Mouse (Mus musculus): ENCODE results near the gene Tmem246.

DNA sequence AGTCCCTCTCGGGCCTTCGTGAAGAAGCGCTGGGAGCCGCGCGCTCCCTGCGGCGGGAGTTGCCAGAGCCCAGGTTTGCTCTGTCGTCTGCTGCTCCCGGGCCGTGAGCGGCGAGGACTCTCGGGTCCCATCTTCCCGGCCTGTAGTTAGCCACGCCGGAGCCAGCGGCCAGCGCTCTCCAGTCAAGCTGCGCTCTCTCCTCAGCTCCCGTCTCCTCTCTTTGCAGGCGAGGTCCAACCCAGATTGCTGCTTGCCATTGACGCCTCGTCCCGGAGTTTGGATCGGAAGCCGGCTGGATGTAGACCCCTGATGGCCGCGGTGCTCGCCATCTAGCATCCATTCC is 34.4 kb upstream of the Tmem246 start:
- TF ChIP-seq POLR2A (IDR thresholded peaks at IDR 0.05; ENCODE audit: insufficient read length, low read depth) (no peak), SRF (IDR thresholded peaks at IDR 0.05; ENCODE audit: control insufficient read depth, insufficient read length, low read depth) (no peak), USF1 (IDR thresholded peaks at IDR 0.05; ENCODE audit: low read depth) (no peak), MYOD1 (IDR thresholded peaks at IDR 0.05; ENCODE audit: control insufficient read depth in 1 of 3, insufficient read length in 2 of 3, low read depth in 2 of 3) (no peak), MAX (IDR thresholded peaks at IDR 0.05; ENCODE audit: low read depth) (no peak)

Measured in myocyte (in vitro differentiated cells).